Mouse (Mus musculus) limb, embryonic 14.5 days (tissue): ENCODE measurements around the gene H2-Ob. TPM values are rescaled to one million over a fixed set of nuclear protein-coding genes. Genes with fewer than 3 reads are reported as not detected.

Experiments
- ATAC-seq: fragments of 200-750 bp; cut with Nextera tagmentation; 2 replicates; pipeline ENCODE4 v1.8.0; 2017; ENCODE audit warnings: low read depth, moderate number of reproducible peaks, moderate TSS enrichment; ENCODE audit not compliant: low FRiP score
- DNase-seq: peaks from one replicate; pipeline ENCODE4 v3.0.0-alpha.2; 2015; ENCODE audit warnings: low spot score
- H3K27ac ChIP-seq: fragments of 300-500 bp; sonication (generic); replicated peaks from 2 replicates; pipeline ENCODE4 v1.5.1; 2014; ENCODE audit warnings: low read depth, mild to moderate bottlenecking, low read length, moderate library complexity, mixed read lengths
- H3K27me3 ChIP-seq: fragments of 300-500 bp; sonication (generic); 2 replicates; pipeline ENCODE4 v1.6.1; 2014; ENCODE audit warnings: low read length, mixed read lengths; ENCODE audit not compliant: control insufficient read depth, insufficient read depth
- H3K36me3 ChIP-seq: fragments of 300-500 bp; sonication (generic); 2 replicates; pipeline ENCODE4 v1.6.1; 2014; ENCODE audit warnings: mild to moderate bottlenecking, low read length, moderate library complexity, mixed read lengths; ENCODE audit not compliant: control insufficient read depth, insufficient read depth
- H3K4me1 ChIP-seq: fragments of 300-500 bp; sonication (generic); 2 replicates; pipeline ENCODE4 v1.6.1; 2014; ENCODE audit warnings: antibody characterized with exemption, low read length, mixed read lengths; ENCODE audit not compliant: control insufficient read depth, insufficient read depth
- H3K4me2 ChIP-seq: fragments of 300-500 bp; sonication (generic); replicated peaks from 2 replicates; pipeline ENCODE4 v1.6.1; 2014; ENCODE audit warnings: low read depth, mild to moderate bottlenecking, low read length, moderate library complexity; ENCODE audit not compliant: severe bottlenecking
- H3K4me3 ChIP-seq: fragments of 300-500 bp; sonication (generic); replicated peaks from 2 replicates; pipeline ENCODE4 v1.5.1; 2014; ENCODE audit warnings: low read length
- H3K9ac ChIP-seq: fragments of 300-500 bp; sonication (generic); 2 replicates; pipeline ENCODE4 v1.6.1; 2014; ENCODE audit warnings: mild to moderate bottlenecking, low read depth, low read length, moderate library complexity; ENCODE audit not compliant: severe bottlenecking
- H3K9me3 ChIP-seq: fragments of 300-500 bp; sonication (generic); 2 replicates; pipeline ENCODE4 v1.6.1; 2016; ENCODE audit warnings: low read length; ENCODE audit not compliant: control insufficient read depth
- POLR2A ChIP-seq: fragments of 200-500 bp; IDR thresholded peaks from 2 replicates; pipeline ENCODE4 v1.8.0; 2012; ENCODE audit warnings: inconsistent platforms, mild to moderate bottlenecking, moderate library complexity, borderline replicate concordance; ENCODE audit not compliant: insufficient read depth, insufficient read length; ENCODE audit errors: extremely low read depth
- WGBS: fragments of 180-500 bp; shearing (Covaris S2); extraction: QIAGEN DNeasy Blood & Tissue Kit; methylation state at CpG from one replicate; pipeline ENCODE4 v1.1.7; 2014; 5-methylcytosine and 5-hydroxymethylcytosine counted together
- polyA plus RNA-seq, 2 experiments: library from polyadenylated mRNA; depleted of rRNA in 1 of 2; stranded (reverse) in 1 of 2; unstranded in 1 of 2; fragments of >200 nt; fragmentation: Nextera tagmentation in 1 of 2; extraction: Ambion mirVana in 1 of 2; gene quantifications; 2 replicates each; pipeline versions ENCODE4 v1.2.1 to v1.2.3; 2012 to 2014

Gene H2-Ob
- polyA plus RNA-seq, 2 experiments = 0.06 TPM; not detected in 1

DNA sequence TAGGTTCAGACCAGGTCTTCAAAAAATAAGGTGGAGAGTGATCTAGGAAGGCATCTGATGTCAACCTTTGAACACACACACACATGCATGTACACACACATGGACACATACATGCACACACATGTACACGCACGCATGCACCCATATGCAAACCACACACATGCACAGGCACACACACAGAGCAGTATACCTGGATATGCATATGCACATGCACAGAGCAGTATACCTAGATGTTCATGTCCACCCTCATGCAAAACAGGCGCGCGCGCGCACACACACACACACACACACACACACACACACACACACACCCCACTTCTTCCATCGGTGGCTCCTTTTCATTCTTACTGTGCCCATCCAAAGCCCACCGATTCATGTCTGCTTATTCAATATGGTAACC is 30.8 kb upstream of the H2-Ob start:
- no peak overlapping the region for H3K4me3 ChIP-seq
- H3K4me1 ChIP-seq = no peaks in the 10 kb centered on the region; the same call in 1 of the 2 replicates
- DNase-seq (no peak), ATAC-seq (no peak)
- H3K9me3 ChIP-seq = no peaks in the 10 kb centered on the region
- H3K27ac ChIP-seq = no peak overlapping the region
- no peaks in the 10 kb centered on the region for H3K36me3 ChIP-seq
- no peak for TF ChIP-seq POLR2A
- WGBS = 89% methylated on average over 9 of the region's 9 CpGs
- peaks cover 45% of the 10 kb centered on the region for H3K27me3 ChIP-seq
- H3K9ac ChIP-seq = no peak overlapping the region
- no peak overlapping the region for H3K4me2 ChIP-seq

- no peak overlapping the region for H3K27ac ChIP-seq
- no peak for DNase-seq
- H3K4me1 ChIP-seq = no peaks in the 10 kb centered on the region; the same call in 1 of the 2 replicates
- no peak for TF ChIP-seq POLR2A
- H3K4me3 ChIP-seq = no peak overlapping the region
- WGBS = 19% methylated on average over 10 of the region's 10 CpGs
- H3K4me2 ChIP-seq = no peak overlapping the region
- no peaks in the 10 kb centered on the region for H3K9me3 ChIP-seq
- no peak for ATAC-seq
- no peak overlapping the region for H3K9ac ChIP-seq
- peaks cover 48% of the 10 kb centered on the region for H3K27me3 ChIP-seq
- H3K36me3 ChIP-seq = no peaks in the 10 kb centered on the region
Measured at GRCm38 (mm10) chr17:34208421-34208820, 30.3 kb upstream of the H2-Ob start.

- H3K4me3 ChIP-seq = no peak overlapping the region
- no peaks in the 10 kb centered on the region; the same call in 1 of the 2 replicates for H3K4me1 ChIP-seq
- peaks cover 59% of the 10 kb centered on the region for H3K27me3 ChIP-seq
- no peaks in the 10 kb centered on the region for H3K9me3 ChIP-seq
- ATAC-seq (no peak), DNase-seq (no peak)
- no peak for TF ChIP-seq POLR2A
- no peak overlapping the region for H3K4me2 ChIP-seq
- 52% methylated on average over 3 of the region's 3 CpGs for WGBS
- H3K9ac ChIP-seq = no peak overlapping the region
- no peaks in the 10 kb centered on the region for H3K36me3 ChIP-seq
- H3K27ac ChIP-seq = no peak overlapping the region
Measured at GRCm38 (mm10) chr17:34209680-34210079, 29.0 kb upstream of the H2-Ob start.

- Histone ChIP-seq H3K9me3 (no peaks in the 10 kb centered on the region), H3K27ac (no peak overlapping the region), H3K9ac (no peak overlapping the region), H3K36me3 (no peaks in the 10 kb centered on the region), H3K4me1 (no peaks in the 10 kb centered on the region), H3K27me3 (peaks cover 50% of the 10 kb centered on the region), H3K4me2 (no peak overlapping the region), H3K4me3 (no peak overlapping the region)
- ATAC-seq (no peak), DNase-seq (no peak)
- TF ChIP-seq POLR2A = no peak
- WGBS = 83% methylated on average over 3 of the region's 3 CpGs
Measured at GRCm38 (mm10) chr17:34210599-34210998, 28.1 kb upstream of the H2-Ob start.

DNA sequence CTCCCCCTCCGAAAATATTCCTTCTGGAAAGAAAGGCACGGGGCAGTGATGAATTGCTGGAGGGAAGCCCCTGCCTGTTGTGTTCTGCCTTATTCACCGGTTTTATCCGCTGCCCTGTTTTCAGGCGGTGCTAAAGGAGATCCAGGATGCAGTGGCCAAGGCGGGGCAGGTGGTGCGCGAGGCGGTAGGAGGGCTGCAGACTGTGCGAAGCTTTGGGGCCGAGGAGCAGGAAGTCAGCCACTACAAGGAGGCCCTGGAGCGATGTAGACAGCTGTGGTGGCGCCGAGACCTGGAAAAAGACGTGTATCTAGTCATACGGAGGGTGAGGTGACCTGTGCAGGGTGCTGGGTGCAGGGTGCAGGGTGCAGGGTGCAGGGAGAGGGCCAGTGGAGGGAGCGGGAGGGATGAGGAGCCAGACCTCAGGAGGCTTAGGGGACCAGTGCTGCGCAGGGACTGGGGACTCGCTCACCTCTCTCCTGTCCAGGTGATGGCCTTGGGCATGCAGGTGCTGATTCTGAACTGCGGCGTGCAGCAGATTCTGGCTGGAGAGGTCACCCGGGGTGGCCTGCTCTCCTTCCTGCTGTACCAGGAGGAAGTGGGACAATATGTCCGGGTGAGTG is 26.8 kb upstream of the H2-Ob start:
- no peak for TF ChIP-seq POLR2A
- WGBS = 18% methylated on average over 23 of the region's 23 CpGs
- H3K4me2 ChIP-seq = no peak overlapping the region
- H3K36me3 ChIP-seq = no peaks in the 10 kb centered on the region
- no peak overlapping the region for H3K27ac ChIP-seq
- H3K9ac ChIP-seq = no peak overlapping the region
- DNase-seq = no peak
- H3K4me3 ChIP-seq = no peak overlapping the region
- H3K4me1 ChIP-seq = no peaks in the 10 kb centered on the region
- peaks cover 45% of the 10 kb centered on the region for H3K27me3 ChIP-seq
- H3K9me3 ChIP-seq = no peaks in the 10 kb centered on the region
- ATAC-seq = no peak
